Mouse (Mus musculus) brain, embryonic 14.5 days (tissue): ENCODE measurements around the gene Tenm4. TPM values are rescaled to one million over a fixed set of nuclear protein-coding genes. Genes with fewer than 3 reads are reported as not detected.
A peak's percentile ranks its signal among the peaks of the same experiment; 100 is the strongest.

Experiments
- DNase-seq: peaks from one replicate; pipeline ENCODE4 v3.0.0-alpha.2; 2011; ENCODE audit warnings: low read depth
- CTCF ChIP-seq: fragments of 200-500 bp; IDR thresholded peaks from 2 replicates; pipeline ENCODE4 v1.5.1; 2012; ENCODE audit warnings: inconsistent platforms, mild to moderate bottlenecking, moderate library complexity, borderline replicate concordance; ENCODE audit not compliant: insufficient read depth, insufficient read length; ENCODE audit errors: extremely low read depth
- POLR2A ChIP-seq: fragments of 200-500 bp; IDR thresholded peaks from 2 replicates; pipeline ENCODE4 v1.6.1; 2012; ENCODE audit warnings: mild to moderate bottlenecking, inconsistent platforms, borderline replicate concordance; ENCODE audit not compliant: poor library complexity, insufficient read depth, insufficient read length, severe bottlenecking; ENCODE audit errors: extremely low read depth
- polyA plus RNA-seq: library from polyadenylated mRNA; depleted of rRNA; stranded (reverse); fragments of >200 nt; gene quantifications from 2 replicates; pipeline ENCODE4 v1.2.3, GENCODE M21; 2012

Gene Tenm4
- polyA plus RNA-seq, 1 experiment = 31.2 TPM

DNA sequence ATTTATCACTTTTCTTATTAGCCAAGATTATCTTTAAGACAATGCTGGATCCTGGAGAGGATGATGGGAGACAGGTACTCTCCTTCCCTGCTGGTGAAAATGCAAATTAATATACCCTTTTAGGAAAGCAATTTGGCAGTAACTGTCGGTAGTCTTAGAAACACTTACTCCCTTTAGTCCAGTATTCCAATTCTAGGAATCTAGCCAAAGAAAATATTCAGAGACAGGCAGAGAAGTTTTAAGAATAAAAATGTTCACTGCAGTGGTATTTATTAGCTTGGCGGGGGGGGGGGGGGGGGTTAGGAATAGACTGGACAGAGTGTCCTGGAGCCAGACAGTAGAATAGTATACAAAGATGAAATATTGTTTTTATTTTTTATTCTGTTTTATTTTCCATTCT lies 48.3 kb downstream of the Tenm4 start:
- no peak for DNase-seq
- TF ChIP-seq POLR2A (no peak), CTCF (no peak)

DNA sequence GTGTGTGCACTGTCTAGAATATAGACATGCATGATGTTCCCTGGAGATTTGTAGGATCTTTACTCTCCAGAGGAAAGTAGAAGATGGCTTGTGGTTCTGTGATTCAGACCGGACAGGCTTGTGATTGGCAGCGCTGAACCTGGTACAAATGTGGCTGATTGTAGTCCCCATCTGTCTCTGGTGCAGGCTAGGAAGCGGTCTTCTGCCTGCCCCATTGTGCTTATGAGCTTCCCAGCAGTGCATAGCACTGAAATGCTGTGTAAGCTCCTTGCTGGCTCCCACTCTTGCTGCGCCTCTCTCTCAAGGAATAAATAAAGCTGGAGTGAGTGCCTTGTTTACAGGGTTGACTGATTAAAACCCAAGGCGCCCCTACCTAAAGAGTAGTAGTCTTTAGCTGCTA lies 49.6 kb downstream of the Tenm4 start:
- TF ChIP-seq CTCF = no peak
- no peak for TF ChIP-seq POLR2A
- peak; percentile 52 for DNase-seq

DNA sequence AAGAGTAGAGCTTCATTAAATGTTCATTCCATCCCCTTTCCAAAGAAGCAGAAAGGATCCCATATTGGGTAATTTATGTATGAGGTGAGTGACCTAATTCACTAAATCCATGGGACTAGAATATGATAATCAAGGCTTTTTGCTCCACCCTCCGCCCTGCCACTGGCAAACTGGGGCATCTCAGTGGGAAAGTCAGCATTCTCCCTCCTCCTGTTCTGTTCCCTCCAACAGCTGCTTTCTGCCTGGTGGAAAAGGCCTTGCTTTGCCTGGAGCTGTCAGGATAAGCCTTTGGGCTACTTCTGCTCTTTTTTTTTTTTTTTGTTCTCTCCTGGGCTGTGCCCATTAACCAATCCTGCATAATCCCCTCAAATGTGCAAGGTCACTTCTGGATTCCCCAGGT lies 51.5 kb downstream of the Tenm4 start:
- no peak for DNase-seq

DNA sequence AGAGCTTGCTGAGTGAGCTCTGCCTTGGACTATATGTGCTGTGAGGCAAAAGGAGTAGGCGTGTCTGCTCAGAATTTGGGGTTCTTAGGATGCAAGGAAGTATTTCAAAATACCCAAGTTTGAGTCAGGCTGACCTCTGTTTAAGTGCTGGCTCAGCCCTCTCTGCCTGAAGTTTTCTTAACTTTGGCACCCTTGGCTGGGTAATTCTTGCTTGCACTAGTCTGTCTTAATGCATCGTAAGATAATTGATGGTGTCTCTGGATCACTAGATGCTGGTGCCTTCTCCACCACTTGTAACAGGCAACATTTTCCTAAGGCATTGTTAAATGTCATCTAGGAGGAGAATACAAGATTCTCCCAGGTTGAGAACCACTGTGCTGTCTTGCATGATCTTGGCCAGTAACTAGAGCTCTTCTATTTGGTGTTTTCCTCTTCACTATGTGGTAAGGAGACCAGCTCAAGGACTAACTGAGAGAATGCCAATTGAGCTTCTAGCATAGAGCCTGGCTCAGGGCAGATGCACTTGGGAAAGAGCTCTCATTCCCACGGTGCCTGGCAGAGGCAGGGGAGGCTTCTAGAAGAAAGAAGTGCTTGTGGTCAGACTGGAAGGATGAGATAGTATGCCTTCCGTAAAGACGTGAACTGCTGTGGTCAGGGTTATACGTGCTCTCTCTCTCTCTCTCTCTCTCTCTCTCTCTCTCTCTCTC lies 57.7 kb downstream of the Tenm4 start:
- DNase-seq = no peak
- TF ChIP-seq POLR2A = no peak

More for the DNA sequence above, 51.5 kb downstream of the Tenm4 start:
- TF ChIP-seq CTCF = no peak
- TF ChIP-seq POLR2A = no peak

DNA sequence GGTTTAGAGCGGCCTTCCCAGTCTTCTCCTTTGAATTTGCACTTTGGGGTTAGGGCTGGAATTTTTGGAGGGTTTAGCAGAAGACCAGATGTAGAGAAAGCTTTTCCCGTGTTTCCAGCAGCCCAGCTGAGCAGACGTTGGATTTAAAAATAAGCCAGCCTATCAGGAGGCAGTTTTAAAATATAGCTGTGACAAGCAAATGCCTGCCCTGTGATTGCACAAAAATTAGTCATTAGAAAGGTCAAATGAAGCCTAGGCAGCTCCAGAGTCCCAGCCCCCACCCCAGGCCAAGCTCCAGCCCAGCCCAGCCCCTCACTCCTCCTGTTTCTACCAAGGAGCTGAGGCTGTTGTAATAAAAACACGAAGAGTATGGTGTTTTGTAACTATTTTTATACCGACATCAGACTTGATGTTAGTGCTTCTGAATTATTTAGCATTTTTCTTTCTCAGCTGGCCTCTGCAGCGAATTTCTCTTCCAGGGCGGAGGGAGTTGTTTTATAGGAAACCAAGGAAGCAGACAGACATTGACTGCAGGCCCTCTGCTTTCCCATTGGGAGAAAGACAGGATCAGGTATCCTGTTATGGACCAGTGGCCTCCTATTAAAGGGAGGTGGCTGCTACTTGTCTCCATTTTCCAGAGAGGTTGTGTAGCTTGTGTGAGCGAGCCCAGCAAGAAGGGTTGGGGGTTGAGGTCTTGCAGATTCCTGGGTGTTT lies 59.1 kb downstream of the Tenm4 start:
- no peak for TF ChIP-seq CTCF
- no peak for TF ChIP-seq POLR2A
- DNase-seq = no peak

DNA sequence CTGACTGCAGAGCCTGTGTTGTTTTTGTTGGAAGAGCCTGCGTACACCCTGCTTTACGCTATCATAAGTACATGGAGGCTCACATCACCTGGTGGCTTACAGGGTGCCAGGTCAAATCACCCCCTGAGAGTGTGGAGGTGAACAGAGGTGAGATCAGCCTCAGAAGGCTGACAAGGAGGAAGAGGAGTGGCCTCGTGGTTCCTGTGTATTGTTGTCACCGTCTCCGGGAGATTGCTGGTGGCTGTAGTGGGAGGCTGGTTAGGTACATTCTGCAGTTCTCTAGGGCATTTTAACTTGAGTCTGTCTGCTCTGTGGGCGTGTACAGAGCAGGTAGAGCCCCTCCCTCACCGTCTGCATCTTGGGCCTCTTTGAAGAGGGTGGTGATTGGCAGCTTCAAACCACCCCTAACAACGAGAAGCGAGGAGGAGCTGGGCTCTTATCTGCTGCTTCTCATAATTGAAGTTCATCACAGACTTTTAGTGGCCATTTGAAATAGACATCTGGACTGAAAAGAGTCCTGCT lies 59.7 kb downstream of the Tenm4 start:
- TF ChIP-seq CTCF = no peak
- no peak for TF ChIP-seq POLR2A
- no peak for DNase-seq

DNA sequence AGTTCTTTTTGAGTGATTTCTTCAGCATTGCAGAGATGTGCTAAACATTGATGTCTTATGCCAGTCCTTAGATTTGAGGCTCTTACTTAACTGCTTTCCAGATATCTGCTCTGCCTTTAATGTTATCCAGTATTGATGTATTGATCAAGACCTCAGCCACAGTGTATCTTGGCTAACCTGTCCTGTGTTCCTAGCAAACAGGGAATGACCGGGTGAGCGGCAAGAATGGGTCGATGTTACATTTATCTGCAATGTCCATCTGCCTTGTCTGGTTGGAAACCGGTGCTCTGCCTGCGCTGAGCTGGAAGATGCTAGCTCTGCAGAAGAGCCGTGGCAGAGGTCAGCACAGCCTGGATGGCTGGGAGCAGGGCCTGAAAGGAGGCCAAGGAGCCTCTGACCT lies 64.8 kb downstream of the Tenm4 start:
- DNase-seq = no peak
- no peak for TF ChIP-seq CTCF
- TF ChIP-seq POLR2A = no peak

DNA sequence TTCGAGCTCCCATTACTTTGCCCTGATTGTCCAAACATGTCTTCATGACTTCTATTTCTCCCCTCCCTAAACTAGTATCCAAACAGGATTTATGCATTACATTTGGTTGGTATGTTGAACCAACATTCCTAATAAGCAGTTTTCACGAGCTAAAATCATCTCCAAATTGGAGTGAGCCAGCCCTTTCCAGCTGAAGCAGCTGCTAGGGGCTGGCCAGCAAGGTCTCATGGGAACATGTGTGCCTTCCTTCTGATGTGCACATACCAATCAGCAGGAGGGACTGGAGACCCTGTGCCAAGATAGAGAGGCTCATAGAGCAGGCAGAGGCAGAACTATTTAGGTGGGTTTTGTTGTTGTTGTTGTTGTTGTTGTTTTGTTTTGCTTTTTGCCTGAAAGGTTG lies 69.6 kb downstream of the Tenm4 start:
- DNase-seq = peak; percentile 44
- TF ChIP-seq POLR2A (no peak), CTCF (no peak)

DNA sequence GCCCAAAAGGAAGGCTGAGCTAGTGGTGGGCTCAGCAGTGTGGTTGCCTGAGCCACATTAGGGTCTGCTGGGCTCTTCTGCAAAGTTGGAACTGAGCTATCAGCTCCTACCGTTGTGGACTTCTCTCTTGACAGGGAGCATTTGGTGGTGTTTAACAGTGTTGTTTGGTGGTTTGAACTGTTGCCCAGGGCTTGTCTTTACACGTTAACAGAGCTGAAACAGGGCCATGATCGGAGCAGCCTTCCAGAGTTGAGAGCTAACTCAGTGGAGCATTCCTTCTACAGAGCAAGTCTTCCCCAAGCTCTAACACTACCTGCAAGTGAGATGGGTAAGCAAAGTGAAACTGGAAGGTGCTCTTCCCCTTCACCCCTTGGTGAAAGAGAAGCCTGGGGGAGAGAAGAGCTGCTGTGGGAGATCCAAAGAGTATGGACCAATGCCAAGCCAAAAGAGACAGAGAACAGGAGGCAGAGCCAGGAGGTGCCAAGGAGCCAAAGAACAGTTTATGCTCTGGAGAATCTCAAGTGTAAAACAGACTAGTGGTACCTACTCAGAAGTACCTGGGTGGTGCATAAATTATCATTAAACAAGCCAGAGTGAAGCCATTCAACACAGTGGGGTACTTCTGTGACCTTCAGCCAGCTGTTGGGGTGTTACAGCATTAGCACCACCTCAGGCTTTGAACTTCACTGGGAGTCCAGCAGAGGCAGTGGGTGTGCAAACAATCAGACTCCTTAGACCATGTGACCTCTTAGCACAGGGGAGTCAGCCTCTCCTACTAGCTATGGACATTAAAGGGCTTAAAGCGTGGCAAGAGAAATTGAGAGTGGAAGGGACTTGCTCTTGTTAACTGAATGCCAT lies 71.5 kb downstream of the Tenm4 start:
- TF ChIP-seq CTCF (no peak), POLR2A (no peak)
- DNase-seq = peak; percentile 55

DNA sequence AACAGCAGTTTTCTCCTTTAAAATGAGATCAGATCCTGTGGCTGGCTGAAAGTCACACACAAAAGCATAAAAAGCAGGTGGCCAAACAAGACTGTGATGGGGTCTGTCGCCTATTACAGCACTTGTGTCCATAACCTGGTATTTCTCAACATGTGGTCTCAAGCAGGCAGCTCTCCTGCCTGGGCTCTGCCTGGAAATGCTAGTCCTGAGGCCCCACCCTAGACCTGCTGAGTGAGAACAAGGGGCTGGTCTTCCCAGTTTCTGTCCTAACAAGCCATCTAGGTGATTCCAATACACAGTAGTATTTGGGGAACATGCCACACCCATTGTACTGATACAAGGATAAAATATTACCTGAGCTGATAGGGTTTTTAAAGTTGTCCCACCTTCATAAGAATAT lies 73.8 kb downstream of the Tenm4 start:
- DNase-seq = no peak
- TF ChIP-seq POLR2A = no peak
- no peak for TF ChIP-seq CTCF

DNA sequence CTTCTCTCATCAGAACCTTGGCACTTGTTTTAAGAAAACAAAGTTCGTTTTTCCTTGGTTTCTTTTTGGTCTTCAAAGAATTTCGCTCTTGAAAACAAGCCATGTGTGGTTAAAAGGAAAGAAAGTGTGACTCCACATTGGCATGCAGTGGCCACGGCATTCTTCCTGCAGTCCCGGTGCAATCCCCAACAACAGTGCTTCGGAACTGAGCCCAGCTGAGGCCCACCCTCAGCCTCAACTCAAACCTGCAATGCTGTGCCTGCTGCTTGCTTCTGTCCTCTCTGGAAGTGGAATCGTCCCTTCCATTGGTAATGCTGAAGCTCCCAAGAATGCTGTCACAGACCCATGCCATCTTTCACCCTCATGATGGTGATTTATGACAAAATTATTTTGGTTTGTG lies 88.6 kb downstream of the Tenm4 start:
- TF ChIP-seq POLR2A = no peak
- TF ChIP-seq CTCF = no peak
- no peak for DNase-seq

DNA sequence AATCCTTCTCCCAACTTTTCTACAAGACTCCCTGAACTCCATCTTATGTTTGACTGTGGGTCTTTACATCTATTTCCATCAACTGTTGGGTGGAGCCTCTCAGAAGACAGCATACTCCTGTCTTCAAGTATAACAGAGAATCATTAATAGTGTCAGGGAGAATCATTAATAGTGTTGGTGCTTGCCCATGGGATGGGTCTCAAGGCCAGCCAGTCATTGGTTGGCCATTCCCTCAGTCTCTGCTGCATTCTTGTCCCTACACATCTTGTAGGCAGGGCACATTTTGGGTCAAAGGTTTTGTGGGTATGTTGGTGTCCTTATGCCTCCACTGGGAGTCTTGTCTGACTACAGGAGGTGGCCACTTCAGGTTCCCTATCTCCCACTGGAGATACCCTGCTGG lies 91.1 kb downstream of the Tenm4 start:
- DNase-seq = no peak
- TF ChIP-seq POLR2A (no peak), CTCF (no peak)
